Comparison of ENCODE assay signal across 23 mouse cellular contexts in genomic region chr1:180118233-180118632, GRCm38 (mm10).
"Had no signal": no experiment of that assay in that cellular context is flagged by ENCODE, and none has a peak within 500 bp of the region (broad histone marks: within the 10 kb centered on the region; RNA-seq: fewer than 3 reads in every experiment).

No protein-coding gene starts in this region.

- H3K4me2 ChIP-seq: limb, embryonic 12.5 days; limb, embryonic 15.5 days; liver, embryonic 11.5 days; lung, embryonic 14.5 days; midbrain, embryonic 11.5 days; midbrain, embryonic 15.5 days; neural tube, embryonic 12.5 days had no signal

- H3K4me3 ChIP-seq: limb, embryonic 12.5 days; limb, embryonic 15.5 days; midbrain, embryonic 15.5 days; neural tube, embryonic 12.5 days had no signal

- H3K9me3 ChIP-seq: limb, embryonic 12.5 days; limb, embryonic 15.5 days; midbrain, embryonic 15.5 days; neural tube, embryonic 12.5 days had no signal

- H3K36me3 ChIP-seq: midbrain, embryonic 15.5 days had no signal

- H3K9ac ChIP-seq: limb, embryonic 12.5 days; limb, embryonic 15.5 days; liver, embryonic 14.5 days; liver, postnatal 0 days; lung, embryonic 14.5 days; midbrain, embryonic 15.5 days; neural tube, embryonic 12.5 days had no signal

- H3K4me1 ChIP-seq: limb, embryonic 15.5 days; midbrain, embryonic 15.5 days; neural tube, embryonic 12.5 days had no signal

- H3K27ac ChIP-seq: limb, embryonic 12.5 days; limb, embryonic 15.5 days; liver, embryonic 14.5 days; macrophage; midbrain, embryonic 15.5 days; neural tube, embryonic 12.5 days; stomach, postnatal 0 days had no signal

- ATAC-seq: liver, postnatal 0 days; lung, postnatal 0 days; midbrain, embryonic 15.5 days had no signal

- H3K27me3 ChIP-seq: limb, embryonic 12.5 days; limb, embryonic 15.5 days; midbrain, embryonic 15.5 days; neural tube, embryonic 12.5 days had no signal

- DNase-seq: kidney, adult 18-20 months; kidney, adult 9 months; kidney, postnatal 14 days; kidney, postnatal 4 days; left cerebral cortex, postnatal 4 days; liver, postnatal 0 days; lung, embryonic 14.5 days; right cerebral cortex, adult 18-20 months; right cerebral cortex, postnatal 14 days; right cerebral cortex, postnatal 4 days; thymus, adult 2 months; thymus, postnatal 14 days; thymus, postnatal 4 days had no signal
